Mouse (Mus musculus) MEL (cell line): ENCODE measurements around the gene Gtf2ird1. TPM values are rescaled to one million over a fixed set of nuclear protein-coding genes. Genes with fewer than 3 reads are reported as not detected.

Experiments
- DNase-seq: peaks from one replicate; pipeline ENCODE4 v3.0.0; 2011; ENCODE audit warnings: low read depth, low spot score
- H3K27ac ChIP-seq: 2 replicates; pipeline ENCODE4 v1.5.1; 2012; ENCODE audit warnings: low read depth, mild to moderate bottlenecking, control low read depth, low read length, moderate library complexity; ENCODE audit not compliant: control insufficient read depth
- H3K27me3 ChIP-seq, 2 experiments: fragments of 150-350 bp in 1 of 2; sonication (generic) in 1 of 2; 2 replicates each; pipeline ENCODE4 v1.6.1; 2012; ENCODE audit warnings: low read length in 2 of 2, mild to moderate bottlenecking in 2 of 2, improper control_type of control experiment in 1 of 2, moderate library complexity in 1 of 2; ENCODE audit not compliant: insufficient read depth in 2 of 2, control insufficient read depth in 1 of 2
- H3K36me3 ChIP-seq, 2 experiments: 2 replicates each; pipeline ENCODE4 v1.6.1; 2012 to 2014; ENCODE audit warnings: low read length in 2 of 2, improper control_type of control experiment in 1 of 2, inconsistent platforms in 1 of 2, mild to moderate bottlenecking in 1 of 2; ENCODE audit not compliant: insufficient read depth in 2 of 2, control insufficient read depth in 1 of 2
- H3K4me1 ChIP-seq, 2 experiments: fragments of 150-350 bp in 1 of 2; sonication (generic) in 1 of 2; 2 replicates each; pipeline ENCODE4 v1.6.1; 2012; ENCODE audit warnings: low read length in 2 of 2, improper control_type of control experiment in 1 of 2, mild to moderate bottlenecking in 1 of 2; ENCODE audit not compliant: insufficient read depth in 2 of 2, control insufficient read depth in 1 of 2
- H3K4me3 ChIP-seq, 2 experiments: fragments of 150-350 bp in 1 of 2; sonication (generic) in 1 of 2; 2 replicates each; pipeline ENCODE4 v1.5.1; 2012; ENCODE audit warnings: low read depth in 2 of 2, low read length in 2 of 2, mild to moderate bottlenecking in 2 of 2, moderate library complexity in 2 of 2, control low read depth in 1 of 2, improper control_type of control experiment in 1 of 2; ENCODE audit not compliant: control insufficient read depth in 1 of 2, insufficient read depth in 1 of 2
- H3K79me2 ChIP-seq: 2 replicates; pipeline ENCODE4 v1.6.1; 2012; ENCODE audit warnings: mild to moderate bottlenecking, low read length, moderate library complexity; ENCODE audit not compliant: control insufficient read depth, poor library complexity, insufficient read depth
- H3K9ac ChIP-seq: 2 replicates; pipeline ENCODE4 v1.6.1; 2012; ENCODE audit warnings: low read depth, mild to moderate bottlenecking, control low read depth, low read length, moderate library complexity; ENCODE audit not compliant: control insufficient read depth, poor library complexity, severe bottlenecking
- H3K9me3 ChIP-seq: fragments of 150-350 bp; sonication (generic); replicated peaks from 2 replicates; pipeline ENCODE4 v1.6.1; 2012; ENCODE audit warnings: mild to moderate bottlenecking, low read length, improper control_type of control experiment, moderate library complexity; ENCODE audit not compliant: insufficient read depth
- BHLHE40 ChIP-seq: IDR thresholded peaks from 2 replicates; pipeline ENCODE4 v1.6.1; 2012; ENCODE audit warnings: low read depth, mild to moderate bottlenecking, inconsistent platforms, low read length, improper control_type of control experiment, borderline replicate concordance
- CHD1 ChIP-seq: IDR thresholded peaks from 2 replicates; pipeline ENCODE4 v1.6.1; 2012; ENCODE audit warnings: low read depth, mild to moderate bottlenecking, inconsistent platforms, low read length, improper control_type of control experiment
- CTCF ChIP-seq, 3 experiments: IDR thresholded peaks in 2 of 3; conservative IDR thresholded peaks in 1 of 3; 2 replicates each; pipeline ENCODE4 v1.5.1; 2011 to 2012; ENCODE audit warnings: low read length in 3 of 3, low read depth in 2 of 3, mild to moderate bottlenecking in 2 of 3, improper control_type of control experiment in 1 of 3, inconsistent platforms in 1 of 3, mixed read lengths in 1 of 3, moderate library complexity in 1 of 3; ENCODE audit not compliant: control insufficient read depth in 1 of 3, insufficient read depth in 1 of 3, poor library complexity in 1 of 3, severe bottlenecking in 1 of 3
- E2F4 ChIP-seq: IDR thresholded peaks from 2 replicates; pipeline ENCODE4 v1.6.1; 2011; ENCODE audit warnings: low read depth, low read length, improper control_type of control experiment, borderline replicate concordance
- ETS1 ChIP-seq: IDR thresholded peaks from 2 replicates; pipeline ENCODE4 v1.6.1; 2012; ENCODE audit warnings: low read depth, mild to moderate bottlenecking, inconsistent platforms, low read length, improper control_type of control experiment, moderate library complexity
- GATA1 ChIP-seq: IDR thresholded peaks from 2 replicates; pipeline ENCODE4 v1.6.1; 2011; ENCODE audit warnings: low read depth, low read length, improper control_type of control experiment
- JUND ChIP-seq: IDR thresholded peaks from 2 replicates; pipeline ENCODE4 v1.6.1; 2011; ENCODE audit warnings: low read depth, mild to moderate bottlenecking, improper control_type of control experiment, low read length
- MAFK ChIP-seq: IDR thresholded peaks from 2 replicates; pipeline ENCODE4 v1.6.1; 2011; ENCODE audit warnings: low read depth, mild to moderate bottlenecking, low read length, improper control_type of control experiment, borderline replicate concordance
- MAX ChIP-seq: IDR thresholded peaks from 2 replicates; pipeline ENCODE4 v1.6.1; 2011; ENCODE audit warnings: low read length, improper control_type of control experiment
- MAZ ChIP-seq: IDR thresholded peaks from 2 replicates; pipeline ENCODE4 v1.6.1; 2012; ENCODE audit warnings: low read depth, mild to moderate bottlenecking, inconsistent platforms, low read length, improper control_type of control experiment
- MXI1 ChIP-seq: IDR thresholded peaks from 2 replicates; pipeline ENCODE4 v1.6.1; 2011; ENCODE audit warnings: mild to moderate bottlenecking, low read depth, low read length, improper control_type of control experiment
- NELFE ChIP-seq: IDR thresholded peaks from 2 replicates; pipeline ENCODE4 v1.6.1; 2011; ENCODE audit warnings: low read depth, low read length, improper control_type of control experiment
- POLR2A ChIP-seq, 2 experiments: IDR thresholded peaks; 2 replicates each; pipeline ENCODE4 v1.6.1; 2011 to 2012; ENCODE audit warnings: low read length in 2 of 2, mild to moderate bottlenecking in 2 of 2, control low read depth in 1 of 2, improper control_type of control experiment in 1 of 2, low read depth in 1 of 2, moderate library complexity in 1 of 2; ENCODE audit not compliant: control insufficient read depth in 1 of 2, insufficient read depth in 1 of 2, poor library complexity in 1 of 2
- RAD21 ChIP-seq: IDR thresholded peaks from 2 replicates; pipeline ENCODE4 v1.6.1; 2011; ENCODE audit warnings: mild to moderate bottlenecking, low read depth, low read length, improper control_type of control experiment
- RCOR1 ChIP-seq: IDR thresholded peaks from 2 replicates; pipeline ENCODE4 v1.6.1; 2012; ENCODE audit warnings: low read depth, mild to moderate bottlenecking, inconsistent platforms, low read length, improper control_type of control experiment
- SIN3A ChIP-seq: IDR thresholded peaks from 2 replicates; pipeline ENCODE4 v1.6.1; 2012; ENCODE audit warnings: low read length, improper control_type of control experiment, inconsistent platforms
- SMC3 ChIP-seq: IDR thresholded peaks from 2 replicates; pipeline ENCODE4 v1.6.1; 2011; ENCODE audit warnings: low read depth, low read length, improper control_type of control experiment
- TBP ChIP-seq: IDR thresholded peaks from 2 replicates; pipeline ENCODE4 v1.8.0; 2011; ENCODE audit warnings: low read depth, low read length, improper control_type of control experiment
- TCF12 ChIP-seq: IDR thresholded peaks from 2 replicates; pipeline ENCODE4 v1.6.1; 2014; ENCODE audit warnings: low read depth, mild to moderate bottlenecking, inconsistent platforms, low read length, improper control_type of control experiment, moderate library complexity
- USF1 ChIP-seq: IDR thresholded peaks from 2 replicates; pipeline ENCODE4 v1.6.1; 2014; ENCODE audit warnings: low read depth, mild to moderate bottlenecking, inconsistent platforms, low read length, improper control_type of control experiment, moderate library complexity
- ZC3H11A ChIP-seq: IDR thresholded peaks from 2 replicates; pipeline ENCODE4 v1.6.1; 2012; ENCODE audit warnings: low read depth, mild to moderate bottlenecking, inconsistent platforms, low read length, improper control_type of control experiment
- ZMIZ1 ChIP-seq: IDR thresholded peaks from 2 replicates; pipeline ENCODE4 v1.6.1; 2012; ENCODE audit warnings: low read depth, mild to moderate bottlenecking, inconsistent platforms, low read length, improper control_type of control experiment, moderate library complexity
- polyA plus RNA-seq, 2 experiments: library from polyadenylated mRNA; stranded (reverse) in 1 of 2; unstranded in 1 of 2; fragments of >175 nt in 1 of 2; fragments of >200 nt in 1 of 2; gene quantifications; 2 replicates each; pipeline versions ENCODE4 v1.2.1 to v1.2.4; 2012; ENCODE audit warnings: low replicate concordance in 2 of 2, low read depth in 1 of 2; ENCODE audit not compliant: insufficient read length in 2 of 2, insufficient read depth in 1 of 2, missing spikeins in 1 of 2
- total RNA-seq: library from RNA; depleted of rRNA; stranded (reverse); fragments of 300-350 nt; gene quantifications from 2 replicates; pipeline ENCODE4 v1.2.3, GENCODE M21; 2012

The Gtf2ird1 gene
- total and polyA plus RNA-seq, 3 experiments, result 15.2 to 54.7 TPM; not detected in 1

- TF ChIP-seq TCF12, result no peak
- no peak for TF ChIP-seq JUND
- no peak for TF ChIP-seq GATA1
- peak; percentile 67 for TF ChIP-seq RAD21
- peak; percentile 62 for TF ChIP-seq ZC3H11A
- no peak for TF ChIP-seq CHD1
- peak; percentile 84 to 90 (median 89) for TF ChIP-seq CTCF (IDR thresholded peaks at IDR 0.05 in 2 of 3, conservative IDR thresholded peaks at IDR 0.05 in 1 of 3; ENCODE audit: control insufficient read depth in 1 of 3, insufficient read depth in 1 of 3, low read depth in 2 of 3, low read length in 3 of 3, poor library complexity in 1 of 3, severe bottlenecking in 1 of 3)
- TF ChIP-seq SMC3, result peak; percentile 94
- TF ChIP-seq SIN3A, result no peak
- no peaks in the 10 kb centered on the region for H3K36me3 ChIP-seq
- DNase-seq, result peak; percentile 77
These were observed 43.5 kb upstream of the Gtf2ird1 start for GRCm38 (mm10) chr5:134500062-134500461.

DNA sequence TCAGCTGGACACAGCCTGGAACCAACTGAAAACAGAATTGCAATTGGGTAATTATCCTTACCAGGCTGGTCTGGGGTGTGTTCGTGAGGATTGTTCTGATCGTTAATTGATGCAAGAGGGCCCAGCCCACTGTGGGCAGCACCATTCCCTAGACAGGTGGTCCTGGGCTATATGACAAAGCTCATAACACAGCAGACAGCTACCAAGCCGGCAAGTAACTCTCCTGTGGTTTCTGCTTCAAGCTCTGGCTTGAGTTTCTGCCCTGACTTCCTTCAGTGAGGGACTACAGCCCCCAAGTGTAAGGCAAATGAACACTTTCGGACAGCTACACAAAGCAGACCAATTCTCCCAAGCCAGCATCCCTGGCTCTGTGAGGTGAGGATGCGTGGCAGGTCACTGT lies 40.5 kb upstream of the Gtf2ird1 start:
- TF ChIP-seq NELFE (no peak), TBP (no peak), POLR2A (IDR thresholded peaks at IDR 0.05; ENCODE audit: control insufficient read depth in 1 of 2, insufficient read depth in 1 of 2, low read depth in 1 of 2, low read length in 2 of 2, poor library complexity in 1 of 2) (no peak), E2F4 (no peak), RCOR1 (no peak), CHD1 (no peak), SMC3 (no peak), USF1 (no peak), MAX (no peak), RAD21 (no peak), JUND (no peak), ZMIZ1 (no peak), MAFK (no peak), MXI1 (no peak), ETS1 (no peak), BHLHE40 (no peak), MAZ (no peak)
- Histone ChIP-seq H3K36me3 (no peaks in the 10 kb centered on the region), H3K4me1 (no peaks in the 10 kb centered on the region), H3K9me3 (no peaks in the 10 kb centered on the region), H3K79me2 (no peaks in the 10 kb centered on the region), H3K27ac (no peak overlapping the region), H3K9ac (no peak overlapping the region), H3K27me3 (no peaks in the 10 kb centered on the region), H3K4me3 (no peak overlapping the region)
- no peak for DNase-seq

More at GRCm38 (mm10) chr5:134500062-134500461, 43.5 kb upstream of the Gtf2ird1 start:
- Histone ChIP-seq H3K4me1 (no peaks in the 10 kb centered on the region), H3K9ac (no peak overlapping the region), H3K79me2 (no peaks in the 10 kb centered on the region), H3K27ac (no peak overlapping the region), H3K9me3 (no peaks in the 10 kb centered on the region), H3K27me3 (no peaks in the 10 kb centered on the region), H3K4me3 (no peak overlapping the region)
